Mouse (Mus musculus) mouse embryonic stem cell (cell line): Measurements from ENCODE around the gene Syce3.

ENCODE experiments used
- in situ Hi-C, 2 experiments: fragments of 300-500 bp; cut with MboI; formaldehyde crosslinking; loops; 1 replicate in 1 of 2; 3 replicates in 1 of 2; pipeline ENCODE4 v1.14.3; 2019 to 2020; ENCODE audit warnings: low sequenced_read_pairs in 2 of 2, low pct_unique_long_range_greater_than_20kb in 1 of 2, mixed read lengths in 1 of 2; ENCODE audit not compliant: unreplicated experiment in 1 of 2

Gene Syce3

DNA sequence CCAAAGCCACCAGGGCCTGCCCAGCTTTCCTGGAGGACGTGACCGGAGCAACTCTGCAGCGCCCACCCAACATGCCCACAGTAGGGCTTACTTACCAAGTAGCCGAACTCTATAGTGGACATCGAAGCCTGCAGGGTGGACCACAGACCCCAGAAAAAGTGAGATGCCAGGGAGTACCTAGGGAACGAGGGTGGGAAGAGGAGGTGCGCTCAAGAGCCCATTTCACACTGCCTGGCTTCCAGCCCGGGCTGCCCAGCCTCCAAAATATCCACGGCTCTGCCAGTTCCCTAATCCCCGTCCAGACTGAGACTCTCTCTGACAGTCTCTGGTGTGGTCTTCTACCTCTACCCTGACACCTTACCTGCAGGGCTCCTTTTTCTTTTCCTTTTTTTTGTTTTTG, 16.4 kb upstream of the Syce3 start:
- in situ Hi-C loops, result no loop called here

- in situ Hi-C loops, result no loop called here
Observed at GRCm38 (mm10) chr15:89425711-89426121, 15.4 kb upstream of the Syce3 start, which contains the start of gene Cpt1b. TSS of gene Cpt1b (minus strand) at chr15:89425863.

GRCm38 (mm10) chr15:89424621-89425020, 14.3 kb upstream of the Syce3 start:
- in situ Hi-C loops, result no loop called here

DNA sequence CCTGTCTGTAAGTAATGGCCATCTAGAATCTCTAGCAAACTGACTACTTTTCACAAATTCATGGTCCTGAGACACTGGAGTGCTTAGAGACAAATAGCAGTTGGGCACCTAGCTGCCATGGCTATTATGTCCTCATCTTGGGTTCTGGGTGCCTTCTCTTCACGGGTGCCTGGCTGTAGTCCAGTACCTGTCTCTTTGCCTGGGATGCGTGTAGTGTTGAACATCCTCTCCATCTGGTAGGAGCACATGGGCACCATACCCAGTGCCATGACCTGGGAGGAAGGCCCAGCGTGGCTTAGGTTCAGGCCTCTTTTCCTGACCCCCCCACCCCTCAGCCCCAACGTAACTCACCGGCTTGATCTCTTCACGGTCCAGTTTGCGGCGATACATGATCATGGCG, 11.6 kb upstream of the Syce3 start:
- in situ Hi-C loops, result no loop called here

- in situ Hi-C loops, result no loop called here
Observed at GRCm38 (mm10) chr15:89415282-89415681, 5.0 kb upstream of the Syce3 start.

DNA sequence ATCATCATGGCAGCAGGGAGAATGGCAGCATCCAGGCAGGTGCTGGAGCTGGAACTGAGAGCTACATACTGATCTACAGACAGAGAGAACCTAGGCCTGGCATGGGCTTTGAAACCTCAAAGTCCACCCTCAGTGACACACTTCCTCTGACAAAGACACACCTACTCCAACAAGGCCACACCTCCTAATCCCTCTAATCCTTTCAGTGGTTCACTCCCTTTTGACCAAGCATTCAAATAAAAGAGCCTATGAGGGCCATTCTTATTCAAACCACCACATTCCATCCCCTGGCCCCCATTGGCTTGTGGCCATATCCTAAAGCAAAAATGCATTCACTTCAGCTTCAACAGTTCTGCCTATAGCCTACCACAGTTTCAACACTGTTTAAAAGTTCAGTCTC, 3.6 kb downstream of the Syce3 start:
- in situ Hi-C loops, result no loop called here

- in situ Hi-C loops, result no loop called here
Observed at GRCm38 (mm10) chr15:89404831-89405623, 5.3 kb downstream of the Syce3 start.

GRCm38 (mm10) chr15:89402471-89402870, 7.8 kb downstream of the Syce3 start:
- in situ Hi-C loops, result no loop called here

DNA sequence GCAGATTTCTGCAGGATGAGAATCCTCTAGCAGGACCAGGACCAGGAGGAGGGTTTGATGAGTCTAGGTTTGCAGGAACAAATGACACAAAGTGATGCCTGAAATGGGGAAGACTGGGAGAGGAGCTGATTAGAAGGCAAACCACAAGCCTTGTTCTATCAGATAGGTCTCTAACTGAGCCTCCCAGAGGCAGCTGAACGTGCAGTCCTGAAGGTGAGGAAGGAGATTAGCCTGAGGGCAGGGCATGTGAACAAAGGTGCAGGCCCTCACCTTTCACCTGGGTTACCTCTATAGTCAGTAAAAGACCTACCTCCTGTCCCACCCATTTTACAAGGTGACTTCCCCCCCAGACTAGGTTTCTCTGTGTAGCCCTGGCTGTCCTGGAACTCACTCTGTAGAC, 10.6 kb downstream of the Syce3 start:
- in situ Hi-C loops, result no loop called here

- in situ Hi-C loops, result no loop called here
Observed at GRCm38 (mm10) chr15:89398146-89398545, 12.2 kb downstream of the Syce3 start.

- in situ Hi-C loops, result no loop called here
Observed at GRCm38 (mm10) chr15:89396883-89397282, 13.4 kb downstream of the Syce3 start.

DNA sequence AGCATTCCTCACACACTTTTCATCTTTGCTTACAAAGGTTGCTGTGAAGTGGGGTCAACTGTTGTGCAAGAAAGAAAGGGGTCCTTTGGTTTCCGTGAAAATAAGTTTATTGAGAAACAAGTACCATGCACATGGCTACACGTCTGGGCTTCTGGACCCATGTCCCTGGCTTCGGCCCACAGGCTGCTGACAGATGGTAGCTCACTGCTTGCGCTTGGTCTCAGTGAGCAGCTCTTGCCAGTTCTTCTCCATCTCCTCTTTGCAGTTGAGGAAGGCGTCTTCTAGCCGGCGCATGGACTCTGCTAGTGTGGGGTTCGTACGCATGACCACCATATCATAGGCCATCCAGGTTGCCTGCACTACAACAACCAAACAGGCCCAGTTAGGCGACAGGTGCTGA, 20.2 kb downstream of the Syce3 start:
- in situ Hi-C loops, result no loop called here

- in situ Hi-C loops, result no loop called here
Observed at GRCm38 (mm10) chr15:89387127-89387526, 23.2 kb downstream of the Syce3 start.

DNA sequence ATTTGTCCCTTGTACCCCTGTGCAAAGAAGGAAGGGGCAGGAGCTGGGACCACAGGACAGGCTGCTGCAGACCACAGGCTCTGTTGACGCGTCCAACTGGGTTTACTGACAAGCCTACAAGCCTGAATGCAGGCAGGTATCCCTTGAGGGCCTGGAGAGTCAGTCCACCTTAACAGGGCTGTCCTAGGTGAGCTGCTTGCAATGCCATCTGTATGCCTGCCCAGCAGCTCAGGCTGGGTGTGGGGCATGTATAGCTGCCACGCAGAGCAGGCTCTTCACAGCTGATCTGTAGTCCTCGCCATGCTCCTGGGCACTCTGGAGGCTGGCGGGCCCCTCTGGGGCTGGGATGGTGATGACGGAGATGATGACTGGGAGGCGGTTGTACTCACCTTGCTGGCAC, 25.7 kb downstream of the Syce3 start, which contains the start of gene Klhdc7b:
TSS of gene Klhdc7b (plus strand) at position 301 of the 400 bp plus-strand sequence.
- in situ Hi-C loops, result no loop called here

- in situ Hi-C loops, result no loop called here
Observed at GRCm38 (mm10) chr15:89379429-89379828, 30.9 kb downstream of the Syce3 start.

- in situ Hi-C loops, result no loop called here
Observed at GRCm38 (mm10) chr15:89378831-89379401, 31.4 kb downstream of the Syce3 start, which contains the start of gene Odf3b. TSS of gene Odf3b (minus strand) at chr15:89379282.

DNA sequence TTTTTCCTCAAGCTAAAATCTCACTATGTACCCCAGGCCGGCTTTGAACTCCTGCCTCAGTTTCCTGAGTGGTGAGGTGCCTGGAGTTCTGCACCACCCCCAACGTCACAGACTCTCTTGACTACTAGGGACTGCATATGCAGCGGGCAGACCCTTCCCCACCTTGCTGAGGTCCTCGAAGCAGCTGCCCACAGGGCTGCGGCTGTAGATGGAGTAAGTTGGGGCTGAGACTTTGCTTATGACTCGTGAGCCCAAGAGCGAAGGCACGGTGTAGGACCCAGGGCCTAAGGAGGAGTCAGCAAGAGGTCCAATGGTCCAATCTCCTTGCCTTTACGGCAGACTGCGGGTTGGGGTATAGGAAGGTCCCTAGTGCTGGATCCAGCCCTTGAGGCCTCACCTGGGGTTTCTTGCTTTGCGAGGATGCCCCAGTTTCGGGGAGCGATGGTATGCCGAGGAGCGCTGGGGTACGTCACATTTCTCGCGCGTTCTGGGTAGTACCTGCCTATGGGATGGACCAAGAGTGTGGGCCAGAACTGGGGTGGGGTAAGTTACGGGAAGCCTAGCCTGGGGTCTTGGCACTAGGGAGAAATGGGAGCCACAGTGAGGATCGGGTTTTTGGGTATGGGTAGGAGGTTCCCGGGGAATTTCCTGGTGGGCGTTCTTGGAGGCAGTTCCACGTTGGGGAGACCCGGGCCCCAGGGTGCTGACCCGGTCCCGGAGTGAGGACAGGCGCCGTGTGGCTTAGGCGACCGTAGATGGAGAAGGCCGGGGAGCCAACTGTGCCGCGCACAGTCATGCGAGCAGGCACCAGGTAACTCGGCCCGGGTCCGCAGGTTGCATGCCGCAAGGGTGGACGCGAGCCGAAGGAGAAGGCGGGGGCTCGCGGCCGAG, 32.1 kb downstream of the Syce3 start:
- in situ Hi-C loops, result no loop called here

- in situ Hi-C loops, result no loop called here
Observed at GRCm38 (mm10) chr15:89377362-89377761, 32.9 kb downstream of the Syce3 start.

- in situ Hi-C loops, result no loop called here
Observed at GRCm38 (mm10) chr15:89376957-89377356, 33.3 kb downstream of the Syce3 start, which contains the start of gene Tymp. TSS of gene Tymp (minus strand) at chr15:89377039.
